Mouse (Mus musculus) brain, embryonic 14.5 days (tissue): ENCODE data around the gene Abcb6.

Experiments
- CTCF ChIP-seq: fragments of 200-500 bp; IDR thresholded peaks from 2 replicates; pipeline ENCODE4 v1.5.1; 2012; ENCODE audit warnings: inconsistent platforms, mild to moderate bottlenecking, moderate library complexity, borderline replicate concordance; ENCODE audit not compliant: insufficient read depth, insufficient read length; ENCODE audit errors: extremely low read depth
- POLR2A ChIP-seq: fragments of 200-500 bp; IDR thresholded peaks from 2 replicates; pipeline ENCODE4 v1.6.1; 2012; ENCODE audit warnings: mild to moderate bottlenecking, inconsistent platforms, borderline replicate concordance; ENCODE audit not compliant: poor library complexity, insufficient read depth, insufficient read length, severe bottlenecking; ENCODE audit errors: extremely low read depth

DNA sequence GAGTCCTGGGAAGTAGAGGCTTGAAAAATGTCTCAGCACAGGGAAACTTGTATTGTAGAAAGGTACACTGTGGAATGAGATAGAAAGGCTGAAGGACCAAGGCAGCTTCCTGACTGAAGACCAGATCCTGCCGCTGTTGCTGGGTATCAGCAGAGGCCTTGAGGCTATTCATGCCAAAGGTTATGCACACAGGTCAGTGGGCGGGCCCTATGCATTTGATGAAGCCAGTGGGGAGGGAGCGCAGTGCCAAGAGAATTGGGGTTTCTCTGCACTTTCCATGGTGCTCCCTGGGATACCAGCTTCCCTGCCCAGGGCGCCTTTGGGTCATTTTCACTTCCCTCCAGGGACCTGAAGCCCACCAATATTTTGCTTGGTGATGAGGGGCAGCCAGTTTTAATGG, 32.4 kb upstream of the Abcb6 start:
- no peak for TF ChIP-seq CTCF
- TF ChIP-seq POLR2A = no peak
